Mouse (Mus musculus): ENCODE data around the gene Gas2. TPM values are rescaled to one million over a fixed set of nuclear protein-coding genes. Genes with fewer than 3 reads are reported as not detected.

The Gas2 gene
- 10 to 100 TPM; 13.7 to 17.3 TPM for total RNA-seq (2021)
- long read RNA-seq, experiment 1, partial matches to known transcripts, result 0 of 13 reads
- long read RNA-seq, experiment 1, other reads (novel, unspliced or antisense), result 11 of 13 reads
- long read RNA-seq, experiment 2, partial matches to known transcripts, result 0 of 6 reads
- long read RNA-seq, experiment 2, other reads (novel, unspliced or antisense), result 5 of 6 reads

- DNase-seq (ENCODE audit: low spot score in 2 of 2), result peak; percentile 89 to 95
- intact Hi-C loops (cut with DNase I), result loop anchor here (5.0 kb wide), 1 partner anchor 111 kb away; no protein-coding TSS in a partner anchor
Observed at GRCm38 (mm10) chr7:51861250-51862096, at the start of gene Gas2. Gas2 (plus strand) TSS chr7:51862015.

GRCm38 (mm10) chr7:51815473-51816282, 46.1 kb upstream of the Gas2 start:
- intact Hi-C loops (cut with DNase I), result loop anchor here (2.0 to 10.0 kb wide), 2 partner anchors 199 to 321 kb away; no protein-coding TSS in a partner anchor
- peak; percentile 29 to 51 for DNase-seq (ENCODE audit: low spot score in 2 of 2)

DNA sequence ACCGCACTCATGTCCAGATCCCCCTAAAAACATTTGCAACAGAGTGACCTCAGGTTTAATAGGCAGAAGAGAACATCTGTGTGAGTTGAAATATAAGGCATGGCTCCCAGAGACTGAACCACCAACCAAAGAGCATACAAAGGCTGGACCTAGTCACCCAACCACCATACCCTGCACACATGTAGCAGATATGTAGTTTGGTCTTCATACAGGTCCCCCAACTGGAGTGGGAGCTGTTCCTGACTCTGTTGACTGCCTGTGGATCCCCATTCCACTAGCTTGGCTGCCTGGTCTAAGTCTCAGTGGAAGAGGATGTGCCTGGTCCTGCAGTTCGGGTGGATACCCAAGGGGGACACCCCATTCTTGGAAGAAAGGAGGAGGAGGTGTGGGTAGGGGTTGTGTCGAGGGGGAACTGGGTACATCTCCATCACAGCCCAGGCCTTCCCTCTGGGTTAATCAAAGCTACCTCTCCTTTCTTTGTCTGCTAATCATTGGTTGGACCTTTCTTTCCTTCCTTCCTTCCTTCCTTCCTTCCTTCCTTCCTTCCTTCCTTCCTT, 45.5 kb upstream of the Gas2 start:
- intact Hi-C loops (cut with DNase I), result loop anchor here (2.0 to 10.0 kb wide), 2 partner anchors 200 to 322 kb away; no protein-coding TSS in a partner anchor
- DNase-seq (ENCODE audit: low spot score in 2 of 2), result no peak

- intact Hi-C loops (cut with DNase I), result loop anchor here (10.0 kb wide), 1 partner anchor 324 kb away; no protein-coding TSS in a partner anchor
- no peak for DNase-seq (ENCODE audit: low spot score in 2 of 2)
Observed at GRCm38 (mm10) chr7:51818251-51818974, 43.4 kb upstream of the Gas2 start.

DNA sequence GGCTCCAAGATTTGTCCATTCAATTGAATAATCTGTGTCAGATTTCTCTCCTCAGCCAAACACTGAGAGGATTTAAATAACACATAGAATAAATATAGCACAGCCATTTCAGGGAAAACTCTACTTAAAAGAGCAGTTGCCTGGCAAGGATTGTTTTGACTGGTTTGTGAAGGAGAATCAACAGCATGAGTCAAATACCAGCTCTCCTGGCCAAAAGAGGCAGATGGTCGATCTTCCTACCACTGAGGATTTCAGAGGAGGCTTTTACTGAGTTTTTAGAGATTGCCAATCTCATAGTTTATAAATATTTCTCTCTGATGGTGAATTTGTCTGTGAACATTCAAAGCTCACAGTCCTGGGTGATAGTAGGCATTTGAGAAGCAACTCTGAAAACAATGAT, 41.9 kb upstream of the Gas2 start:
- peak; percentile 49 to 63 for DNase-seq (ENCODE audit: low spot score in 2 of 2)
- intact Hi-C loops (cut with DNase I), result loop anchor here (10.0 kb wide), 1 partner anchor 325 kb away; no protein-coding TSS in a partner anchor

DNA sequence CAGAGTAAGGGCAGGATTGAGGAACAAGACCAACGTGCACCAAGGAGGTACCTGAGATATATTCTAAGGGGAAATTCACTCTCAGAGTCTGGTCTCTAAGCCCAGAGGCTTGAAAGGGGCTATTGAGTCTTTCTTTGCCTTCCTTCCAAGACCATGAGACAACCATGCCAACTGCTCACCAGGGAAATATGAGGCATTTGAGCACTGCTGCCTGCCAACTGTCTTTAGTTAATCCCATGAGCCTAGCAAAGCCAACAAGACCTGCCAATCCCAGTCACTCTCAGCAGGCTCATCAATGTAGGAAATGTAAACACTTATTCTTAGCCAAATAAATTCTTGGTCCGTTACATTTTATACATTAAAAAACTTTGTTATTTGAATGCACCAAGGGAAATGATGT, 40.3 kb upstream of the Gas2 start:
- no peak for DNase-seq (ENCODE audit: low spot score in 2 of 2)
- intact Hi-C loops (cut with DNase I), result no loop called here

- intact Hi-C loops (cut with DNase I), result no loop called here
- DNase-seq (ENCODE audit: low spot score in 2 of 2), result no peak
Observed at GRCm38 (mm10) chr7:51823562-51824338, 38.1 kb upstream of the Gas2 start.

GRCm38 (mm10) chr7:51831917-51832316, 29.9 kb upstream of the Gas2 start:
- intact Hi-C loops (cut with DNase I), result no loop called here
- no peak for DNase-seq (ENCODE audit: low spot score in 2 of 2)

DNA sequence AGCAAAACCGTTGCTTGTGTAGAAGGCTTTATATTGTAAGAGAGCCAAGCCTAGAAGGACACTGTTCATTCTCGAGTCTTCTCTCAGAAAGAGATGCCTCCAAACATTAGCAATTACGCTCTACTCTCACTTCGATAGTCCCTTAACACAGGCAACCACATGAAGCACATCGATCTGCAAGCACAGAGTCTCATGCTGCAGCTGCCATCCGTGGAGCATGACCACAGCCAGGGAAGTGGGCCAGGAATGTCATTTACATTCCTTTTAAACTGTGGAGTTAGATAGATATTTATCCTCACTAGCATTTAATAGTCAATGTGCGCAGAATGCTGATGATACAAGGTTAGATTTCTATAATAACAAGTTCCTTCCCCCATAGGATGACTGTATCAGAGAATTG, 21.3 kb upstream of the Gas2 start:
- no peak for DNase-seq (ENCODE audit: low spot score in 2 of 2)
- intact Hi-C loops (cut with DNase I), result no loop called here

GRCm38 (mm10) chr7:51850877-51851276, 10.9 kb upstream of the Gas2 start:
- intact Hi-C loops (cut with DNase I), result no loop called here

GRCm38 (mm10) chr7:51851890-51852507, 9.8 kb upstream of the Gas2 start:
- no peak for DNase-seq (ENCODE audit: low spot score in 2 of 2)
- intact Hi-C loops (cut with DNase I), result no loop called here

More at GRCm38 (mm10) chr7:51850877-51851276, 10.9 kb upstream of the Gas2 start:
- no peak for DNase-seq (ENCODE audit: low spot score in 2 of 2)

DNA sequence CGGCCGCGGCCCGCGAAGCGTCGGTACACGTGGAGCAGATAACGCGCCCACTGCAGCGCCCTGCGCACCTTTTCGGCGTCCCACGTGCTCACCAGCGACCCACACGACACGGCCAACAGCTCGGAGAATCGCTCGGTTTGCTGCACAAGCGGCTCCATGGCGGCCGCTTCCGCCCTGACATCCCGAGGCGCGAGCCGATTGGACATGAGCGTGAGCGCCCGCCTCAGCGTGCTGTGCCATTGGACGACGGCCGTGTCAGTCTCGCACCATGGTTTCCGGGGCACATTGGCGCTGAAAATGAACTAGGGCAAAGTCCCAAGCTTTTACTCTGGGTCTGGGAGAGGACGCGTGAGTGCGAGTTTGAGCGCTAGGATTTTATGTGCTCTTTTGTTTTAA, 280 bp downstream of the Gas2 start, which contains the start of gene Fancf:
TSS of gene Fancf (minus strand) at position 171 of the 396 bp plus-strand sequence.
- intact Hi-C loops (cut with DNase I), result loop anchor here (5.0 kb wide), 1 partner anchor 110 kb away; no protein-coding TSS in a partner anchor
- peak; percentile 98 to 100 for DNase-seq (ENCODE audit: low spot score in 2 of 2)

DNA sequence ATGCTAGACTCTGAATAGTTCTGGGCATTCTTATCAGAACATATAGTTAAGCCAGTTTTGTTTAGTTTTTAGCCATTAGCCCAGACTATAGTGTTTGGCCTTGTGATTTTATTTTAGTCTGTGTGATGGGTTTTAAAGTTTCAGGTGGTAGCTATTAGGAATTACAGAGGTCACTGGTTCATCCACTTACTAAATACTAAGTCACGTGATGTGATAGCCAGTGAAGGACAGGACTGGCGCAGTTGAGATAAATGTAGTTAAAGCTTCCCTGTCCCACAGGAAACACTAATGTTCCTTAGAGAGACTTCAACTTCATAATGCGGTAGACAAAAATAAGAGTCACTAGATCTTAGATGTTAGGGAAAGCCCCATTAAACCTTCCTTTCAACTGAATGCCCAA, 1.0 kb downstream of the Gas2 start:
- DNase-seq (ENCODE audit: low spot score in 2 of 2), result no peak
- intact Hi-C loops (cut with DNase I), result loop anchor here (5.0 kb wide), 1 partner anchor 109 kb away; no protein-coding TSS in a partner anchor

DNA sequence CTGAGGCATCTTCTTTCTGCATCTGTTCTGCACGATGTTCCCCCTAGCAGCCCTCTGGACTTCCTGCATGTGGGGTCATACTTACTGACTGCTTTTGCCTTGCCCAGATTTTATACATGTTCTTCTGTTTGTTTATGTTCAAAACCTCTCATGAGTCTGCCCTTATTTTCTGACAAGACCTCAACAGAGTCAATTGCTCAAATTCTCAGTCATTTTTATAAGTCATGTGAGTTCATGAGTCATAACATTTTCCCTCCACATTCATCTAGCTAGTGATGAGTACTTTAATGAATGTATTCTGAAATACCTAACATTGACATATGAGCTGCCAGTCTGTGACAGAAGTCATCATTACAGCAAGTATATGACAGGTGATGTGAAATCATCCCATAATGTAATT, 3.5 kb downstream of the Gas2 start:
- intact Hi-C loops (cut with DNase I), result no loop called here
- no peak for DNase-seq (ENCODE audit: low spot score in 2 of 2)

DNA sequence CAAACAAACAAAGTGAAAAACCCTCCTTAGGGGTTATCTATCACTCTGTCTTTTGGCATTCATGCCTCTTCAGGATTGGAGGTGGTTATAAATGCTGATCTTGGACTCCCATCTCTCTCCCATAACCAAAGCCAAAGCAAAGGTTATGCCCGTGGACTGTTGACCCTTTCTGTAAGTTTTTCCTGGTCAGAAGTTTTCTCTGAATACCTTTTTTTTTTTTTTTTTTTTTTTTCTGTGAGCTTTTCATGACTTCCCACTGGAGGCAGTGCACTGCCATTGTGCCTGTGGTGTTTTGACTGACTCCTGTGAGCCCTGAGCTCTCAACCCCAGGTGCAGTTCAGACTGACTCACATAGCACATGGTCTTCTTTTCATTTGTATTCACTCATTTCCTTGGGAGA, 6.2 kb downstream of the Gas2 start:
- intact Hi-C loops (cut with DNase I), result no loop called here
- no peak for DNase-seq (ENCODE audit: low spot score in 2 of 2)

DNA sequence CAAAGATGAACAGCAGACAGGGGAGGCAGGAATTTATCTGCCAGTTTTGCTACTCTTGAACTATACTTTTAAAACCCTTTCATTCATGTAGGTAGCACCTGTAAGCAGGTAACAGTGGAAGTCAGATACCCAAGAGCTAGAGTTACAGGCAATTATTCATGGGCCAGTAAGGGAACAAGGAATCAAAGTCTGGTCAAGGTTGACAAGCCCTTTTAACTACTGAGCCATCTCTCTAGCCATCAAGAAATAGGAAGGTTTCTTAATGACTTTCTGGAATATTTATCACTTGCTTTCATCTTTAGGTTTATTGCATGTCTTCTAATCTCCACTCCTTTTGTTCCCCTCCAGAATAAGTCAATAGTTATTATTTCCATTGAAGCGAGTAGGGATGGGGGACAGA, 10.2 kb downstream of the Gas2 start:
- intact Hi-C loops (cut with DNase I), result no loop called here
- no peak for DNase-seq (ENCODE audit: low spot score in 2 of 2)

GRCm38 (mm10) chr7:51872597-51872996, 10.8 kb downstream of the Gas2 start:
- no peak for DNase-seq (ENCODE audit: low spot score in 2 of 2)
- intact Hi-C loops (cut with DNase I), result no loop called here

Measured in left cerebral cortex, postnatal 14 days (tissue).